Mouse (Mus musculus) monocyte, adult 2 months (primary cell): ENCODE data around the gene Aqp12.
A peak's percentile ranks its signal among the peaks of the same experiment; 100 is the strongest.
"Not testable (repeated sequence)": the region's sequence is repeated elsewhere in the genome, so short reads cannot be mapped to it uniquely, and the experiment has no call there.

Experiments
- DNase-seq, 2 experiments: peaks; one replicate each; pipeline ENCODE4 v3.0.0; 2022; ENCODE audit warnings: low spot score in 2 of 2, low read depth in 1 of 2

Aqp12 gene

DNA sequence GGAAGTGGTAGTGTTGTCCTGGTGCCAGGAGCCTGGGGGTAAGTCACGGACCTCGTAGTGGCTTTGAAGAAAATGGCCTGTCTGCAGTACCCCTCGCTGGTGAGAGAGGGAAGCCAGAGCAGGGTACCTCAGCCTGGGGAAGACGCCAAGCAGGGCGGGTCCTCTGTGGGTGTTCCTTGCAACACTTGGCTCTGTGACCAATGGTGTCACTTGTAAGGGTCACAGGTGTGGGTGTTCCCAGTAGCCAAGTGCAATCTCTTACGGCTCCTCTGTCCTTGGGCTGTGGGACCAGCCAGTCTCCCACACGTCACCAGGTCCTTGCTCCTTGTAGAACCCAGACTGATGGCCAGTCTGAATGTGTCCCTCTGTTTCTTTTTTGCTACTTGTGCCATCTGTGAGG is at the start of gene Aqp12:
Gene Aqp12 (plus strand): TSS at position 274 of the 400 bp plus-strand sequence.
- DNase-seq, result no peak

- DNase-seq, result peak in 1 of 2 experiments; percentile 52
Measured at GRCm38 (mm10) chr1:92956571-92957335, 49.4 kb upstream of the Aqp12 start.

GRCm38 (mm10) chr1:92958999-92959398 is 47.1 kb upstream of the Aqp12 start:
- no peak for DNase-seq

DNA sequence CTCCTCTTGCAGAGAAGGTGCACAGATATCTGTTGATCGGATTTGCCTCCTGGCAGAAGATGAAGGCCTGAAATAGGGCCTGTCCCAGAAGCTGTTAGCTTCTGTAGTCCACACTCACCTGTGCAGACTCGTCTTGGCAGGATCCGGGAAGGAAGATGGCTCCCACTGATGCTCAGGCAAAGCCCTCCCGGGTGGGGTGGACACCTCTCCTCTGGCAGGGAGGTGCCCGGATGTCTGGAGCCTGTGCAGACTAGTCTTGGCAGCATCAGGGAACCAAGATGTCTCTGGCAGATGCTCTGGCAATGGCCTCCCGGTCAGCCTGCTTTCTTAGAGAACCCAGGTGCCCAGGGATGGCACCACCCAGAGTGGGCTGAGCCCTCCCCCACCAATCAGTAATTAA is 35.3 kb upstream of the Aqp12 start:
- DNase-seq, result not testable (repeated sequence)

DNA sequence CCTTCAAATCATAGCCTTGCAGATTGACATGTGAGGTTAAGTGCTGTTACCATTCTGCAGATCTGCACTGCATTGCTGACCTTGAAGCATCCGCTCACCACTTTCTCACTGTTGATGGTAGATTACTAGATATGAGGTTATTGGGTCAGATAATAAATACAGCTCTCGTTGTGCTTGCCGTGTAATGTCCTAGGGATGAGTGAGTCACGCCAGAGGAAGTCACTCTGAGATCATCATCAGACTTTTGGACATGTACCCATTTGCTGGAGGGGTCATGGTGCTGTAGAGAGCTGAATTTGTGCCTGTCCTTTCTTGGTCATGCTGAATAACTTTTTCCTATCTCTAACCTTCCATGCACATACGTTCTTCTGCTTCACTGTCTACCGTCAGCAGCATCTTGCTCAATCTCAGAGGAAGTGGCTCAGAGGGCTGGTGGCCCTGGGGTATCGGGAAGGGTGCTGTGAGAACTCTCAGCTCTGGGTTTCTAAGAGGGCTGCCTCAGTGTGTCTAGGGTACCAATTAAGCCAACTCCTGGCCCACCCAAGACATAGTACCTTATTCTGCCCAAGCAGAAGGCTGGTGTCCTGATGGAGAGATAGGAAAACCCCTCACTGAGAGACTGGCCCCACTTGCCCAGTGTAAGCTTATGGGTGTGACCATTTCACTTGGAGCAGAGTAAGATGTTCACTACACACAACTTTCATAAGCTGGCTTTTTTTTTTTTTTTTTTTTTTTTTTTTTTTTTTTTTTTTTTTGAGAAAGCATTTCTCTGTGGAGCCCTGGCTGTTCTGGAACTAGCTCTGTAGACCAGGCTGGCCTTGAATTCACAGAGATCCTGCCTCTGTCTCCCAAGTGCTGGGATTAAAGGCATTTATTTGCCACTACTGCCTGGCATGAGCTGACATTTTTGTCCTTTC is 34.0 kb upstream of the Aqp12 start:
- peak in 1 of 2 experiments; percentile 68 for DNase-seq

- DNase-seq, result peak; percentile 73 to 75
Measured at GRCm38 (mm10) chr1:92972854-92973253, 33.3 kb upstream of the Aqp12 start.

- no peak for DNase-seq
Measured at GRCm38 (mm10) chr1:92976141-92976566, 30.0 kb upstream of the Aqp12 start.

GRCm38 (mm10) chr1:92978645-92979044 is 27.5 kb upstream of the Aqp12 start:
- peak in 1 of 2 experiments; percentile 33 for DNase-seq

DNA sequence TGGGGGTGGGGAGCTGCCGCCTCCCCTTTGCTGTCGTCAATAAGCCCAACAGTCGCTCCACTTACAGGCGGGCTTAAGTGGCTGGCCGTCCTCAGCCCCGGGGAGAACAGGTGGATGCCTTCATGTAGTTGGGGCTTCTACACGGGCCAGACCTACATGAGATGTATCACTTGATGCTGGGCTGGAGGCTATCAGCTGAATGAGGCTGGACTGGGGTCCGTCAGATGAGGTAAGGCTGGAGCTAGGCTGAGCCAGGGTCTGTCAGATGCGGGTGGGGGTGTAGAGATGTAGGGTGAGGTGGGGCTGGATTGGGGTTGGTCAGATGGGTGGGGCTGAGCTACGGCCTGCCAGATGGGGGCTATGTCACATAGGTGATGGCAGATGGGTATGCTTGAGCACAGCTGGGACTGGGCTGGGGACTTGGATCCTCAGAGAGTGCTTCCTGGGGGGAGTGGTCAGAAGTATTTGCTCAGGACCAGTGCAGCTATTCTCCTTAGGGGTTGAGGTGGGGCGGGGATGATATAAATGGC is 27.0 kb upstream of the Aqp12 start:
- DNase-seq, result no peak

DNA sequence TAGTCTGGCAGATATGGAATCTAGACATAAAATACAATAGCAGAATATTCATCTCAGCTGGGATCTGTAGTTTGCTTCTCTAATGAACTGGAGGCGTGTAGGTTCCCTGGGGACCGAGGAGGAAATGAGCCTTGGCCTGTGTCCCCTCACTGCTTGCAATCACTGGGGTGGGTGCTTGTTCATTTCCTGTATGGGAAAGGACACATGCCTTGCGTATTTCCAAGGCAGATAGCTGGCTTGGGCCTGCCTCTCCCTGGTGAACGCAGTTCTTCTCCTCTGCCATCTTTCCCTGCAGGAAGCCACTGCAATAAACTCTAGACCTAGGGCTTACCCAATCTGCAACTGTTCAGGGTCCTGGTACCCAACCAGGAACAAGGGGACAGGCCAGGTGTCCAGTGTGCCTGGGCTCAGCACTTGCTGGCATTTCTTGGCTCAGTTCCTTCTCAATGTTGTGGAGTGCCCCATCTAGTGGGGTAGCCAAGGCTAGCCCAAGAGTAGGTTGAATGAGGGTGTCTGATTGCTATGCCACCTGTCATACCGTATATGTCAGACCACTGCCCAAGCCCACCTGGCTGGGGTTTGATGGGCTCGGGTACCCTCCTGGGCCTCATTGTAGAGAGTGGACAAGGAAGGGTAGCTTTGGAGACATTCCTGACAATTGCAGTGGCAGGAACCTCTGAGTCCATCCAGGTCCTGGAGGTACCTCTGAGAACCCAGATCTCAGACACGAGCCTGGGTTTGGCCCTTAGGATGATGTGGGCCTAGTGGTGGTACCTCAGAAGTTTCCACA is 24.9 kb upstream of the Aqp12 start:
- no peak for DNase-seq

DNA sequence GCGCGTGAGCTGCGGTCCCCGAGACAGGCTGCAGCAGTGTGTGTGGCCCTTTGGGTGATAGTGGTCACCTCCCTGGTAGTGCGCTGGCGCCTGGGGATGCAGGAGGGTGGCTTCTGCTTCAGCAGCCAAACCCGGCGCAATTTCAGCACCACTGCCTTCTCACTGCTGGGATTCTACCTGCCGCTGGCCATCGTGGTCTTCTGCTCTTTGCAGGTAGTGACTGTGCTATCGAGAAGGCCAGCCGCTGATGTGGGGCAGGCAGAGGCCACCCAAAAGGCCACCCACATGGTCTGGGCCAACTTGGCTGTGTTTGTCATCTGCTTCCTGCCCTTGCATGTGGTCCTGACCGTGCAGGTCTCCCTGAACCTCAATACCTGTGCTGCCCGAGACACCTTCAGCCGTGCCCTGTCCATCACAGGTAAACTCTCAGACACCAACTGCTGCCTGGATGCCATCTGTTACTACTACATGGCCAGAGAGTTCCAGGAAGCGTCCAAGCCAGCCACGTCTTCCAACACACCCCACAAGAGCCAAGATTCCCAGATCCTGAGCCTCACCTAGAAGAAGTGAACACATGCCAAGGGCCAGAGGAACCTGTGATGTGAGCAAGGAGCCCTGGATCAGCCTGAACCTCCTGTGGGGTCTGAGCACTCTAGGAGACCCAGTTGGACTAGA is 23.1 kb upstream of the Aqp12 start:
- no peak for DNase-seq

DNA sequence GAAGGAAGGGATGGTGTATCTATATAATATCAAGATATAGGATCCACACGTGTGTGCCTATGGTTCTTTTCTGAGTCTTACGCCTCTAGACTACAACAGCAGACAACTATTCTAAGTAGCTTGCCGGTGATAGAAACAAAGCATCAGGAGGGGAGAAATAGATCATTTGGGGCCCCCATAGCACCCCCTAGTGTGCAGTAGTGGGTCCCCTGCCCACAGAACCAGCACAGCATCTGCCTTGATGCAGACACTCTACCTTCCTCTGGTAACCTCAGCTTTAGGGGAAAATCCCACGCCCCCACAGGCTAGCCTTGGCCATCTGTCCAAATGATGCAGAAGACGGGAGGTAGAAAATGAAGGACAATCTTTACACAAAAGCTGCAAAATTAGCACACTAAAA is 21.1 kb upstream of the Aqp12 start:
- no peak for DNase-seq

DNA sequence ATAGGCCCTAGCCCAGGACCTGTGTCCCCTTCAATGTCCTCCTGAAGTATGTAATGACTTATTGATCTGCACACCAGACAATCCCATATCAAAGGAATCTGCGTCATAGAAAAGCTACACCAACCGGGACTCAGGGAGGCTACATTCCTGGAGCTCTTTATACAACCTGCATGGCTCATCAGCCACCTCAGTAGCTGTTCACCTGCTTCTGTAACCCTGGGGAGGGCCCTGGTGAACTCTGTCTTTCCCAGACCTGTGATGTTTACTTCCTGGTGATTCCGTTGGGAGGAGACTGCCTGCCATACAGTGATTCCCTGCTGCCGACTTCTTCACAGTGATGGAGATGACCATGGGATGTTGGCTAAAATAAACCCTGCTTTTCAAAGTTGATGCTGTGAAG is 17.2 kb upstream of the Aqp12 start:
- no peak for DNase-seq

DNA sequence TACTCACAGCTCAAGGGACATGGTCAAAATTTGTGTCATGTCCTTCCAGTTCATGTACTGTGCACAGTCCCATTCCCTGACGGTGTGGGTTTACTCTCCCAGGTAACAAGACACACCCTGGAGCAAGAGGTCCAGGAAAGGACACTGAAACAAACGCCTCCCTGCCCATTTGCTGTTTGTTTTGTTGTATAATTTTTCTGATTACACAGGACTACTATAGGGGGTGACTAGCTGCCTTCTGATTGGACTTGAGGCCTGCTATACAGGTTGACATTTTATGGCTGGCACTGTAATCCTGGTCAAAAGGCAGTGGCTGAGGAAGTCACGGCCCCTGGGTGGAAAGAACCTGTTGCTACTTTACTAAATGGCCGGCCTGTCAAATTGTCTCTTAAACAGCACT is 16.2 kb upstream of the Aqp12 start:
- DNase-seq, result no peak

DNA sequence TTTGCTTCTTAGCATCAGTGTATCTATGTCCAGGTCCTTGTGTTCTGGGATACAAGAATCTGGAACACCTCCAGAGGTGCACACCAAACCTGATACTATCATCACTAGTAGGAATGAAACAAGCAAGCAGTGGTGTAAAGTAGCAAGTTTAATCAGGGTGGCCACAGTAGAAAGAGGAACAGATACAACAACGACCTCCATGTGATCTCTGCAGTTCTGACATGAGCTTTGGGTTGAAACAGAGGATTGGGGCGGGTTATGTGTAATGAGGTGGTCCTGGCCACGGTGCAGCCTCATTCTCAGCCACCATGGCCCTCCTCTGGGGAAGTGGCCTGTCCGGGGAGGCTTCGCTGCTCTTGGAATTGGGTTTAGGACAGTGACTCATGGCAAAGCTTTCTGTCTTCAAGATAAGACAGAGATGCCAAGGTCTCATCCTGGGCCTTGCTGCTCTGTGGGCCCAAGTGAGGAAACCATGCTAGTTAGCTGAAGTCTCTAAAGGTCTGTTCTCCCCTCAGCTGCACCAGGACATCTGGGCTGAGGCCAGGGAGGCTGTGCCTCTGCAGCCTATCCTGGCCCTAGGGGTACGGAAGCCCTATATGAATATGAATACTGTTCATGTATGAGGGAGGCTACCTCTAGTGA is 13.8 kb upstream of the Aqp12 start:
- DNase-seq, result no peak

- no peak for DNase-seq
Measured at GRCm38 (mm10) chr1:92992880-92993279, 13.3 kb upstream of the Aqp12 start.

- DNase-seq, result no peak
Measured at GRCm38 (mm10) chr1:93009196-93009595, 3.1 kb downstream of the Aqp12 start.

GRCm38 (mm10) chr1:93010731-93011130 is 4.6 kb downstream of the Aqp12 start:
- DNase-seq, result no peak

GRCm38 (mm10) chr1:93012103-93012585 is 6.0 kb downstream of the Aqp12 start:
- no peak for DNase-seq

GRCm38 (mm10) chr1:93013367-93013766 is 7.2 kb downstream of the Aqp12 start:
- no peak for DNase-seq
